Mouse (Mus musculus) bone marrow macrophage, adult 2 months (primary cell): ENCODE data around the gene Mvp.

Experiments
- CTCF ChIP-seq: IDR thresholded peaks from 2 replicates; pipeline ENCODE4 v1.5.1; 2012; ENCODE audit warnings: low read depth, mild to moderate bottlenecking, low read length, moderate library complexity
- POLR2A ChIP-seq: IDR thresholded peaks from 2 replicates; pipeline ENCODE4 v1.6.1; 2012; ENCODE audit warnings: mild to moderate bottlenecking, low read depth, low read length, borderline replicate concordance

- TF ChIP-seq POLR2A (no peak), CTCF (no peak)
Measured at GRCm38 (mm10) chr7:126996449-126996848, 18.0 kb downstream of the Mvp start.
